Mouse (Mus musculus): Measurements from ENCODE around the gene Foxa3.

Foxa3 gene

DNA sequence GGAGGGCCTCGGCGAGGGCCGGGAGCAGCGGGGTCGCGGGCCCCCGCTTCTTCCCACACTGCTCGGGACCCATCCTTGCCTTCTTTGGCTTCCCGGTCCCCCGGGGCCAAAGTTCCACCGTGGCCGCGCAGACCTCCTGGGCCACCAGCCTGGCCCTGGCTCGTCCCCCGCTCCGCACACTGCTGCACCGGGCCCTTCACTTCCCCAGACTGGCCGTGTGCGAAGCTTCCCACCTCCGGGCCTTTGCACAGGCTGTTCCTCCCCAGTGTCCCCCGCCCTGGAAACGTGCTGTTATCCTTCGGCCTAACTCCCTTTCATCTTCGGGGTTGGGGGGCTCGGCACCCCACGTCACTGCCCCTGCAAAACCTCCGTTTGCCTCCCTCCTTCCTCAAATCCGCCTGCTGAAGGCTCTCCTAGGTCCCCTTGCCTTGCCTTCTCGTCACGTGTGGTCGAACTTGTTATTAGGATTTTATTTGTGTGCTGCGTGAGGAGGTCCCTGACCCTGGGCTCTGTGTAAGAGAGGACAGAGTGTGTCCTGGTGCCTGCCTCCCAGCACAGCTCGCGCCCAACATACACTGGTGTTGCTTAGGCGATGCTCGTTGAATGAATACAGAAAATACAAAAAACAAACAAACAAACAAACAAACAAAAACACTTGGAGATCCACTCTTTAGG lies 1.4 kb upstream of the Foxa3 start:
- no peak for DNase-seq (ENCODE audit: low spot score)

DNA sequence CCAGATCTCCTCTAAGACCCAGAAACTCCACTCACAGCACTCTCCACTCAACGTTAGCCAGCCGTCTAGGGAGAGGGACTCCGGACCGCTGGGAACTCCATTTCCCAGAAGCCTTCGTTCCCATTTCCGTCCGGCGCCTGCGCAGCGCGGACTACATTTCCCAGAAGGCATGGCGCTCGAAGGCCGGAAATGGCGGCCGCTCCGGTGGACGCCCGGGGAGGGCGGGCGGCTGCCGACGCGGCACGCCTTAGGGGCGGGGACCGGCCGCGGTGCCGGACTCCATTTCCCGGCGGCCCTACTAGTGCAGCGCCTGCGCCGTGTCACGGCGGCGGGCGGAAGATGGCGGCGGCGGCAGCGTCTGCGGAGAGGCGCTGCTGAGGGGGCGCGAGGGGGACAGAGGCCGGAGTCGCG lies 763 bp upstream of the Foxa3 start, which contains the start of gene Sympk:
Sympk (plus strand) TSS at position 282 of the 411 bp plus-strand sequence.
- DNase-seq (ENCODE audit: low spot score): peak; percentile 80

DNA sequence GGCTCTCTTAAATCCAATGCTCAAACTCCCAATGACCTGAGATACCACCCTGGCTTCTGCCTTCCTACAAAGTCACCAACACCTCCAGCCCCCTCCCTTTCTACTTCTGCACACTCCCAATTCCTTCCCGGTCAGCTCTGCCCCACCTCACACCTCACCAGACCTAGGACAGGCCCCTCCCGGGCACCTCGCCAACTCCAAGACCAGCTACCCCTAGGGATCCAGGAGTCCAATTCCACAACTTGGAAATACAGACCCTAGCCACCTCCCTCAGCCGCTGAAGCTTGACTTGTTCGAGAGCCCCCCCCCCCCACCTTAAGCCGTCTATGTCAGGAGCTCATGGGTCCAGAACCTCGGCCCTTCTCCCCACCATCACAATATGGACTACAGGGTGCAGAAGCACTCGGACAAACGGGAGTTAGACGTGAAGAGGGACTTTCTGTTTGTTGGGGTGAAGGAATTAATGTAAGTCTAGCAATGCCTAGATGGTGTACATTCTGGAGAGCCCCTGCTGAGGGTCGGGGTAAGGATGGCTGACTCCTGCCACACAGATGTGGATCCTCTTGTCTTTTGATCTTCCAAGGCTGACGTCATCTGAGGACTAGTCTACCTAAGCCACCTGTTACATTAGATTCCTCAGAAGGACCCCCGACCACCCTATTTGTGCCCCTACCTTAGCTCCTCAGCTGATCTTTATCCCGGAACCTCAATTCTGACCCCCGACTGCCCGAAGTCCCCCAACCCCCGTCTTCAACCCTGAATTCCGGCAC lies 964 bp downstream of the Foxa3 start:
- no peak for DNase-seq (ENCODE audit: low spot score)

DNA sequence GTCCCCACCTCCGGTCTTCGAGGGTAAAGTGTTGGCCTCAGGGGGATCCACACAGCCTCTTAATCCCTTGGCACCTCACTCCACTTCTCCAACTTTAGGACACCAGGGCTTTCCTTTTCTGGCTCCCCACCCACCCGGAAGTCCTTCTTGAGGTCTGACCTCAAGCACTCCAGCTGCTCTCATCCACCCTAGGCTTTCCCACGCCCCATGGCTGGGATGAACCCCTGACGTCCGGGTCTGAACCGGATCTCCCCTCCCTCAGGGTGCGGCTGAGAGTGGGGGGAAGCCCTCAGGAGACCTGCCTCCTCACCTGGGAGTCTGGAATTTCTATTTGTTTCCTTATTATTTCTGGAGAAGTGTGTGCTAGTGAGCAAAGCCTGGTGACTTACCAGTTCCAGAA lies 2.3 kb downstream of the Foxa3 start:
- no peak for DNase-seq (ENCODE audit: low spot score)

DNA sequence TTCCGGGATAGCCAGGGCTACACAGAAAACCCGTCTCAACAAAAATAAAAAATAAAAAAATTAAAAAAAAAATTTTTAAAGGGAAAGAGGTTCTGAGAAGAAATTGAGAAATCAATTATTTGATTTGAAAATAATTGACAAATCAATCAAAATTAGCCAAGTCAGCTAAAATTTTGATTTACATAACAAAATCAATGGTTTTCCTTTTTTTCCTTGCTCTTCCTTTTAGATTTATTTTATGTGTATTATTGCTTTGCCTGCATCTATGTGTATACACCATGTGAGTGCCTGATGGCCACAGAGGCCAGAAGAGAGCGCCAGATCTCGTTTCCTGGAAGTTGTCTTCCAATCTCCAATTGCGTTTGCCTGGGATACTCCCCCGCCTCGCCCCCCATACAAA lies 5.4 kb downstream of the Foxa3 start:
- DNase-seq (ENCODE audit: low spot score): no peak

DNA sequence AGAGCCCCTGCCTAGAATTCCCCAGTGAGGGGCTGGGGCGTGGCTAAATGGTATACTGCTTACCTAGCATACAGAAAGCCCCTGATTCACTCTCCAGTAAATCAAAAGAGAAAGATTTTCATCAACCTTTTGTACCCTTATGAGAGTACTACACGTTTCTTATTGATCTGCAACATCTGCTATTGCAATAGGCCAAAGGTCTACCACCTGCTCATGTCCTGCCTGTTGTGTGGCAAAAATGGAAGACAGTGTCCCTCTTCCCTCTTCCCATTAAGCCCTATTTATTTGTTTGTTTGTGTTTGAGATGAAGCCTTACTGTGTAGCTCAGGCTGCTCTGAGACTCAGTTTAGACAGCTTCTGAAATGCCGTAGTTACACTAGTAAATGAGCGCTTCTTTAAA lies 7.3 kb downstream of the Foxa3 start:
- no peak for DNase-seq (ENCODE audit: low spot score)

DNA sequence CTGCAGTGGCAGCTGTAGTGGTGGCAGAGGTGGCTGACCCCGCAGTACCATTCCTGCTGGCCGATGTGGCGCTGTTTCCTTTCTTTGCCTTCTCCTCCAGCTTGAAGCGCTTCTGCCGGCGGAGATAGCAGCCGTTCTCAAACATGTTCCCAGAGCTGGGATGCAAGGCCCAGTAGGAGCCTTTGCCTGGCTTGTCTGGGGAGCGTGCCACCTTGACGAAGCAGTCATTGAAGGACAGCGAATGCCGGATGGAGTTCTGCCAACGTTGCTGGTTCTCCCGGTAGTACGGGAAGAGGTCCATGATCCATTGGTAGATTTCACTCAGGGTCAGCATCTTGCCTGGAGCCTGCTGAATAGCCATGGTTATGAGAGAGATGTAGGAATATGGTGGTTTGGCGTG lies 8.9 kb downstream of the Foxa3 start:
- DNase-seq (ENCODE audit: low spot score): no peak

DNA sequence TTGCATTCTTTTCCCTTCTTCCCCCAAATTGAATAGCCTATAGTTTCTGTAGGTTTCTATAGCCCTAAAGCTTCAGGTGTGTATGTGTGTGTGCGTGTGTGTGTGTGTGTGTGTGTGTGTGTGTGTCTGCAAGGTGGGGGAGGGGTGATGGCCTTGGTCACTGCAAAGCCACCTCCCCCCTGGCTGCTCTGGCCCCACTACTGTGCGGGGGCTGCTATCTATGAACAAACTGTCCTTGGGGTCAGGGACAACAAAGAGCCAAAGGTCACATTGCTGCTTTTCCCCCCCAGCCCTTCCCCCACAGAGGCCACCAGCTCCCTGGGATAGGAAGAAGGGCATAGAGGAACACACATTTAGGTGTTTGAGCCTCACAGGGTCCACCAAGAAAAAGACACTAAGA lies 10.5 kb downstream of the Foxa3 start:
- no peak for DNase-seq (ENCODE audit: low spot score)

DNA sequence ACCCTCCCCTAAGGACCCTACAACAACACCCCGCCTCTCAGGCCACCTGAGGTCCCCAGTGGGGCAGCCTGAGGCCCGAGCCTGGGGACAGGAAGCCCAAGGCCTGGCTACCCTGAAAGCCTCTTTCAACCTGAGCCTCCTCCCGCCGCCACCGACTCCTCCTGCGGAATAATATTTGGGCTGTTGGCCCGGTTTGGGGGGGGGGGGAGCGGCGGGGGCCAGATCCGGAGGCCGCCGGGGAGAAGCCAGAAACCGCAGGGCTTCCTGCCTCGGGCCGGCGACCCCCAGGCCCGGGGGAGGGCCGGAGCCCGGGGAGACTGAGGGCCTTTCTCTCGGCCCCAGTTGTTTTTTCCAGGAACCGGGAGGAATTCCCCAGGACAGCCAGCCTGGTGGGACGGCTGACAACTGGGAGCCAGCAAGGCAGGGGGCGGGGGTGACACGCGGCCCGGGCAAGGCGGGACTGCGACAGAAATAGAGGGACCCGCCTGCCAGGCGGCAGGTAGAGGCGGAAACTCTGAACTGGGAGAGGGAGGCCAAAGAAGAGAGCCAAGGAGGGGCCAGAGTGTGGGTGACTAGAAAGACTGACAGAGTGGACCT lies 11.2 kb downstream of the Foxa3 start:
- DNase-seq (ENCODE audit: low spot score): no peak

DNA sequence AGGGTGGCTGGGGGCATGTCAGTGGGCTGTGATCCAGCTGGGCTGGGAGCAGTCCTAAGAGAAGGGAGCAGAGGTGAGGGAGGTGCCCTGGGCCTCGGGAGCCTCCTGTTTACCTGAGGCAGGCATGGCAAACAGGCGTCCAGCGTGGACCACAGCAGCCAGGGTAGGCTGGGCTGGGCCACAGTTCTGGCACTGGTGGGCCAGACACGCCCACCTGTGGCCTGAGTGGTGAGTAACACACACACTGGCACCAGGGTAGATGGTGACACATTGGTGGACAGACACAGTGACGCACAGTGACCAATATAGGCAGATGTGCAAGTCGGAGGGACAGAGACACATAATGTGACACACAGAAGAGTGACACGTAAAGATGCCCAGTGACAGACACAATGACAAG lies 12.8 kb downstream of the Foxa3 start:
- no peak for DNase-seq (ENCODE audit: low spot score)

DNA sequence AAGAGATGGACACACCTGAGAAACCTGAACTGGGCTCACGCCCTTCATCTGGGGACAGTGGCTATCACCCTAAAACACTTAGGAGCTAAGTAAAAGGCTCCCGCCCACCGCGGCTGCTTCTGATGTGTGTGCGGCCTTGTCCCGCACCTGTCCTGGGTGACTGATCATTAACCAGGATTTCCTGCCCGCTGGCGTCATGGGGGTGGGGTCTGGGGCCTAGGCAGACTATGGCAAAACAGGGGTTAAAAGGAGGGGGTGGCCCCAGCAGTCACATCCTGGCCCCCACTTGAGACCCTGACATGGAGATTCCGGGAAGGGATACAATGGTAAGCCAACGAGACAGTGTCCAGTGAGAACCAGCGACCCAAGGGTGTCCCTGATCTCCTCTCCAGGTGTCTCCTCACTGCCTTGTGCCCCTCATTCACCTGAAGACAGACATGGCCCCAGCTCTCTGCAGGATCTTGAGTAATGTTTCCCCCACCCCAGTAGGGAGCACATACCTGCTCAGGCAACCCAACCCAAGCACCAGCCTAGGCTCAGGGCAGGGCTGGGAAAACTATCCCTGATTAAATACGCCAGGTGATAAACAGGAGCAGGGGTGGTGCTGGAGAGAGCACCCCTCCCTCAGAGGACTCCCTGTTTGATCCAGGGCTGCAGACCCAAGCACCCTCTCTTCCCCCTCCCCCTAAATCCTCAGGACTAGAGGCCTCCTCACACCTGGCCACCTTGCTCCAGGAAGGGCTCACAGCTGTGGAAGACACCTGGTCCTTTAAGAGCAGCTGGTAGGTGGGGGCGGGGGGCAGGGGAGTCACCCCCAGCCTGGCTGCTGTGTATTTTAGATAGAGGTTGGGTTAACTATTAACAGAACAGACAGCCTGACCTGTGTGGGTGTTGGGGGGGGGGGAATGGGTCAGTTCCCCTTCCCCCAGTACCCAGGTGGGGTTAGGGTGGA lies 16.0 kb downstream of the Foxa3 start:
- no peak for DNase-seq (ENCODE audit: low spot score)

DNA sequence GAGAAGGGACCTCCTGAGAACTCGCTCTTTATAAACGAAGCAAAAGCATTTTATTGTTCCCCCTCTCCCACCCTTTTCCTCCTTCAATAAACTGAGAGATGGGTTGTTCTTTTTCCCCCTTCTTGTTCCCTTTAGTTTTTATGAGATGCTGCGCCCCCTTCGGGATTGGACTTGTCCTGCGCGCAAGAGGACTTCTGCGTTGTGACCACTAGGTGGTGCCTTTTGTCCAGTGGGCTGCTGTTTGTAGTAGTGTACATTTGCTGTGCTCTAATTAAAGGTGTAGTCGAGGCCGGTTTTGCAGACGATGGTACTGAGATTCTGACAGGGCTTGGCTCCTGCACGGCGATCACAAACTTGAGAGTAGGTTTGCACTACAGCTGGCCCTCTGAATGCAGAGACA lies 16.9 kb downstream of the Foxa3 start:
- peak; percentile 97 for DNase-seq (ENCODE audit: low spot score)

DNA sequence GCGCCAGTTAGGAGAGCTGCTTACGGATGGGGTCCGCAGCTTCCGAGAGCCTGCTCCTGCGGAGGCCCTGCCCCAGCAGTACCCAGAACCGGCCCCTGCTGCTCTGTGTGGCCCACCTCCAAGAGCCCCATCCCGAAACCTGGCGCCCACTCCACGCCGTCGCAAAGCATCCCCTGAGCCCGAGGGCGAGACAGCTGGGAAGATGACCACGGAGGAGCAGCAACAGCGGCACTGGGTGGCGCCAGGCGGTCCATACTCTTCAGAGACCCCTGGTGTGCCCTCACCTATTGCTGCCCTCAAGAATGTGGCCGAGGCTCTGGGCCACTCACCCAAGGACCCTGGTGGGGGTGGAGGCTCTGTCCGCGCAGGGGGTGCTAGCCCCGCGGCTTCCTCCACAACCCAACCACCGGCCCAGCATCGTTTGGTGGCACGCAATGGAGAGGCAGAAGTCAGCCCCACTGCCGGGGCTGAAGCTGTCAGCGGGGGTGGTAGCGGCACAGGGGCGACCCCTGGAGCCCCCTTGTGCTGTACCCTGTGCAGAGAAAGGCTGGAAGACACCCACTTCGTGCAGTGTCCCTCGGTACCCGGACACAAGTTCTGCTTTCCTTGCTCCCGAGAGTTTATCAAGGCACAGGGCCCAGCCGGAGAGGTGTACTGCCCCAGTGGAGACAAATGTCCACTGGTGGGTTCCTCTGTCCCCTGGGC lies 17.8 kb downstream of the Foxa3 start:
- no peak for DNase-seq (ENCODE audit: low spot score)

DNA sequence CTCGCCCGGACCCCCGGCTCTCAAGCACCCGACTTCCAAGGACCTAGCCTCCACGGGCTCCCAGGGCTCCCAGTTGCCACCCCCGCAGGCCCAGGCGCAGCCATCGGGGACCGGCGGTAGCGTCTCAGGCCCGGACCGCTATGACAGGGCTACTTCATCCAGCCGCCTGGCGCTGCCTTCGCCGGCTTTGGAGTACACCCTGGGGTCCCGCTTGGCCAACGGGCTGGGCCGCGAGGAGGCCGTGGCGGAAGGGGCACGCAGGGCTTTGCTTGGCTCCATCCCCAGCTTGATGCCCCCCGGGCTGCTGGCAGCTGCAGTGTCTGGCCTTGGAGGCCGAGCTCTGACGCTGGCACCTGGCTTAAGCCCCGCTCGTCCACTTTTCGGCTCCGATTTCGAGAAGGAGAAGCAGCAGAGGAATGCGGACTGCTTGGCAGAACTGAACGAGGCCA lies 18.7 kb downstream of the Foxa3 start:
- DNase-seq (ENCODE audit: low spot score): no peak

DNA sequence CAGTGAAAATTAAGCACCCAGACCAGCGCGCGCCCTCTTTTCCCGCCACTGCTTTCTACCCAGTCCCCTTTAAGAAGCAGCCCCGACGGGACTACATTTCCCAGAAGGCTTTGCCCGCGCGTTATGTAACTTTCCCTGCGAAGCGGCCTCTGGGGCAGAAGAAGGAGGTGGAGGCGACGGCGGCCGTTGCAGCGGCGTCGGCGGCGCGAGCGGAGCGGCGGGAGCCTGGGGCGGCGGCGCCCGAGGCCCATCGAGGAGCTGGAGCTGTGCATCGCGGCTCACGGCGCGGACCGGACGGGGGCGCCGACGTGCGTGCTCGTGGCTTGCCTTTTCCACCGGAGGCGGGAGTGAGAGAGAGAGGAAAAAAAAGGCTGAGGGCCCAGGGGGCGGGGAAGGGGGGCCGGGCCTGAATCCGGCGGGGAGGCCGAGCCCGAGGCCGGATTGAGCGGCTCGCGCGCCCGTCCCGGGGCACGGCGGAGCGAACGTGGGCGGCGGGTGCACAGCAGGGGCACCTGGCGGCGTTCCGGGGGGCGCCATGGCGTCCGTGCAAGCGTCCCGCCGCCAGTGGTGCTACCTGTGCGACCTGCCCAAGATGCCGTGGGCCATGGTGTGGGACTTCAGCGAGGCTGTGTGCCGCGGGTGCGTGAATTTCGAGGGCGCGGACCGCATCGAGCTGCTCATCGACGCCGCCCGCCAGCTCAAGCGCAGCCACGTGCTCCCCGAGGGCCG lies 19.3 kb downstream of the Foxa3 start, which contains the start of gene Irf2bp1:
Irf2bp1 (plus strand) TSS at position 143 of the 729 bp plus-strand sequence.
- peak; percentile 85 for DNase-seq (ENCODE audit: low spot score)

DNA sequence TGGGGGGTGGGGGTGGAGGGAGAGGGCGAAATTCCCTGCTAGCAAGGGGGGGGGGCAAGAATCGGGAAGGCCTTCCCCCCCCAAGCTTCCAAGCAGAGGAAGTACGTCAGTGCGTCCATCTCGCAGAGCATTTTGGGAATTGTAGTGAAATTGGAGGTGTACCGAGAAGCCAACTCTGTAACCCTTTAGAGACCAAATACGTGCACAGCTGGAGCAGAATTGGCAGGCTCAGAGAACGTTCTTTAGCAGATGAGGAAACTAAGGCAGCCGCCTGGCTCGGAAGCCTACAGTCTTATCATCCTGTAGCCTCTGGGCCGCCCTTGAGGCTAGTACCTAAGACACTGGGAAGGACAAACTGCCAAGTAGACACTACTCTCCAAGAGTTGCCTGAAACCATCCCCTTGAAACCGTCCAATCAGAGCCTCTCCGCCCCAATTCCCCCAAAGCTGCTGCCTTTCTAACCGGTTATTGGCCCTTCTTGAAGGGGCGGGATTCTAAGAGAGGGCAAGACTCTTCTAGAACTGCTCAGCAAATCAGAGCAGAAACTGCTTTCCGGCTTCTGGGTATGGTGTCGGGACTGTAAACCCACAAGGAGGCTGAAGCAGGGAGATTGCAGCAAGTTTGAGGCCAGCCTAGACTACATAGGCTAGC lies 20.4 kb downstream of the Foxa3 start:
- no peak for DNase-seq (ENCODE audit: low spot score)

DNA sequence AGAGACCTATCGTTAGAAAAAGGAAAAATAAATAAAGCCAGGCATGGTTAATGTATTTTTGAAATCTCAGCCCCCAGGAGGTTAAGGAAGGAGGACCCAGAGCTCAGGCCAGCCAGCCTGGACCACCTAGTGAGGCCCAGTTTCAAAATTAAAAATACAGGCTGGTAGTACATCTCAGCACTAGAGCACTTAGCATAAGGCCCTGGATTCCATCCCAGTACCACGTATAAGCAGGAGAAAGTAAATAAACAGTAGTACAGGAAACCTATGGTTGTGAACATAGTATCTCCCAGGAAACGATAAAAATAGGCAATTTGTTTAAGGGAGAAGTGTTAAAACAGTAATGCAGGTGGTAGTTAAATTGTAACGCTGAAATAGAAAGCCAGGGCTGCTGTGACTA lies 21.2 kb downstream of the Foxa3 start:
- DNase-seq (ENCODE audit: low spot score): no peak

DNA sequence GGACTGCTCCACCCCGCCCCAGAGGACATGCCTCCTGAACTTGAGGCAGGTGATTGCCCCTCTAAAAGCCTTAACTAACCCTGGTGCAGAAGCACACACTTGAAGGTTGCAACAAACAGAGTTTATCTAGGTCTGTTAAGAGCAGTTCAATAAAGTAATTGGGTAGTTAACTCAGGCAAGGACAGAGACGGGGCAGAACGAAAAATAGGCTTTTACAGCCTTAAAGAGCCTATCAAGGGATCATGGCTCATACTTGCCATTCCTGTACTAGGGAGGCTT lies 21.6 kb downstream of the Foxa3 start:
- no peak for DNase-seq (ENCODE audit: low spot score)

DNA sequence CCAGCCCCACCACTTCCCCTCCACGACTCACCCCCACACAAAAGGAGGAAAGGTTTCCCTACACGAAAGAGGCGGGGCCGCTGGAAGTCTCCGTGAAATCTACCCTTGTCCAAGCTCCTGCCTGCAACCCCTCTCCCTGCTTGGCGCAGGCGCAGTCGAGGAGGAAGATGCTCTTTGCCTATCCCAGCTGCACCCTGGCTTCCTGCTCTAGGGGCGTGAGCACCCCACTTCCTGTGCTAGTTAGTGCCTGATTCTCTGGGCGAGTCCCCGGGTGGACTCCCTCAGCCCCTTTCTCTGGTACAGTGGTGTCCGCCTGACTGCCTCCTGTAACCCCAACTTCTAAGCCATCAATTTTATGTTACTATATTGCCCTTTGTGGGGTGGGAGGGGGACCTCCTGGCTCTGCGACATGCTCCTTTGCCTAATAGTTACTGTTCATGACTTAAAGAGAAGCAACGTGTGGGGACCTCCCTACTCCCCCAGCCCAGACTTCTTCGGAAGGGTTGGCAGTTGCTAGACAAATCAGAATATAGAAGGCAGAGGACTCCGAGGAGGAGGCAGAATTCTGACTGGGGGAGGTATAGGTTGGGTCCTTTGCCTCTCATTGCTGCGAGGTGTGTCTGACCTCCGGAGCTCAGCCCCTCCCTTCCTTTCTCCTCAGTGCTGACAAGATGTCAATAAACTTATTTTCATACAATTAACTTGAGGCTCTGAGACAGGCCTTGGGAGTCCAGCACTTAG lies 22.1 kb downstream of the Foxa3 start:
- DNase-seq (ENCODE audit: low spot score): no peak

DNA sequence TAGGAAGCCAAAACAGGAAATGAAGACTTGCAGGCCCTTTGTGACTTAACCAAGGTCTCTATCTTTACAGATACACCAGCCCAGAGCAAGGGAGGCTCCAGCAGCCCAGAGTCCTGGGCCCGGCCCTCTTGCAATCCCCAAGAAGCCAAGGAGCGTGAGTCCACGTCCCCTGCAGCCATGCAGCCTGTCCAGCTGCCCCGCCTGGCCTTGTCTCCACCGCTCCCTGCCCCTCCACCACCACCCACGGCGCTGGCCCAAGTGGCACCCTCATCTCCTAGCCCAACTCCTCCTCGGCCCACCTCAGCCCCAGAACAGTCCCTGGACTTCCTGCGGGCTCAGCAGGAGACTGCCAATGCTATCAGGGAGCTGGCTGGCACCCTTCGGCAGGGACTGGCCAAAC lies 22.9 kb downstream of the Foxa3 start:
- no peak for DNase-seq (ENCODE audit: low spot score)

All from layer of hippocampus, adult 9-10 months (tissue).